Mouse (Mus musculus) ES-E14 (cell line): ENCODE data around the gene Lamtor2.

ENCODE experiments used
- CHD2 ChIP-seq: IDR thresholded peaks from 2 replicates; pipeline ENCODE4 v1.6.1; 2014; ENCODE audit warnings: mild to moderate bottlenecking, low read depth, low read length, inconsistent platforms
- MAFK ChIP-seq: IDR thresholded peaks from 2 replicates; pipeline ENCODE4 v1.6.1; 2014; ENCODE audit warnings: mild to moderate bottlenecking, low read depth, low read length, inconsistent platforms; ENCODE audit not compliant: insufficient read depth
- ZC3H11A ChIP-seq: IDR thresholded peaks from 2 replicates; pipeline ENCODE4 v1.6.1; 2012; ENCODE audit warnings: low read depth, mild to moderate bottlenecking, inconsistent platforms, low read length, borderline replicate concordance
- ZNF384 ChIP-seq: IDR thresholded peaks from 2 replicates; pipeline ENCODE4 v1.6.1; 2012; ENCODE audit warnings: low read depth, low read length, inconsistent platforms

- no peak for TF ChIP-seq MAFK
- TF ChIP-seq ZC3H11A: no peak
- TF ChIP-seq CHD2: peak; percentile 51; the same call in 1 of the 2 replicates
- no peak for TF ChIP-seq ZNF384
These were observed 43.0 kb downstream of the Lamtor2 start, which contains the start of gene Lmna for GRCm38 (mm10) chr3:88509692-88510420.
